Mouse (Mus musculus) lung, postnatal 25 days (tissue): ENCODE data around the gene Kcne4.

Experiments used
- DNase-seq: peaks from one replicate; pipeline ENCODE4 v3.0.0; 2022; ENCODE audit warnings: low spot score

Kcne4 gene

DNA sequence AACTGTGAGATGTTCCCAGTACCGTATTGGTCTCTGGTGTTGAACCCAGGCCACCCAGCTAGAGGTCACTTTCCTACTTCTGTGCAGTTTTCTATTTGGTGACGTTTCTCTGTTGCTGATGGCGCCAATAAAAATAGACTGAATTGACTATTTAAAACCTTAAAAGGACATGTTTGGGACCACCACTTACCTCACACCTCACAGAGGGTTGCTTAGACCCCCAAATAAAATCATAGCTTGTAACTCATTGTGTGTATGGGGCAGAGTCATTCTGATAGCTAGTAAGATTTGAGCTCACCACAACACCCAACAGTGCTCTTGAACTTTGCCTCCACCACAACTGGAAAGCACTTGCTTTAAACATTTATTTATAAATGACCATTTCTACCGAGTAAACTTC, 43.0 kb downstream of the Kcne4 start:
- DNase-seq = no peak

DNA sequence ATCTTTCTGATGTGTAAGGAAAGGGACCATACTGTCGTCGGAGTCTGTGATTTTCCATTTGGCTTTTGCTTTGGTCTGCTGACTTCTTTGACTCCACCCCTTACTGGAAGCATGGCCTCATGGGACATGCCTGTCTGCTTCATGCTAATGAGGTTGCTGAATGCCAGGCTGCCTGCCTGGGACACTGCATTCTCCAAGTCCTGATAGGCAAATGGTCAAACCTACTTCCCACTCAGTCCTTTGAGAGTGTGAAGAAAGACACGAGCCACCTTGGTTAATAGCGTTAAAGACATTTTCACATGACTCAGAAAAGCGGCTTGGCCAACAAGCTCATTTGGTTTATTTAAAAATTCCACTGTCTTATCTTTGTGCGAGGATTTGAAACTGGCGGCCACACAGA, 43.5 kb downstream of the Kcne4 start:
- peak; percentile 62 for DNase-seq

DNA sequence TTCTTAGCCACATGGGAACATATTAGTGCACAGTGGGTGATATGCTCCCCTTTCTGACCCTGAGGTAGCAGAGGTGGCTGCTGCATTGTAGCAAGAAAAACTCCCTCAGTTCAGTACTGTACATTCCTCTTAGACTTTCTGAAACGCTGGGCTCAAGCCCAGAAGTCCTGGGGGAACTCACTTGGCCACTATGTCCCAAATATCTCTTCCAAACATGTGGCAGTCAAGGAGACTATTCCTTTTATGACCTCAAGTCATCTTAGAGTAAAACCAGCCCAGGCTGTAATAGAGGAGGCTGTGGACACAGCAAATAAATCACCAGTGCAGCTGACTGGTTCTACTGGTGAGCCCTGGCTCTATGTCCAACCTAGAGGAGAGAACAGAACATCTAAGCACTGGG, 45.7 kb downstream of the Kcne4 start:
- DNase-seq = no peak

DNA sequence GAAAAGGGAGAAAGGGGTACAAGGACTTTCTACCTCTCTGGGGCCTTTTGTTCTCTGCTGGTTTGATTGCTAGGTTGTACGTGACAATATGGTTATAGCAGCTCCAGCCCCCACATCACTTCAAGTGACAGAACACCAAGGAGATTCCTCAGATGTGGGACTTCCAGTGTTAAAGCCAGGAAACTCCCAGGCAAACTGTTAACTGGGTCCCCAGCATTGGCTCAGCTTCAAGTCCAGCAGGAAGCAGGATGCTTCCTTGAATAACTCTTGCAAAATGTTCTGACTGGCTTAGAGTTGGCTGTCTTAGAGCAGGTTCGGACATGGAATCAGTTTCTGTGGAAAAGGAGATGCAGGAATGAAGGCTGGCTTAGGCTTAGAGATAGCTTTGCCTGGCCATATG, 47.3 kb downstream of the Kcne4 start:
- peak; percentile 23 for DNase-seq

DNA sequence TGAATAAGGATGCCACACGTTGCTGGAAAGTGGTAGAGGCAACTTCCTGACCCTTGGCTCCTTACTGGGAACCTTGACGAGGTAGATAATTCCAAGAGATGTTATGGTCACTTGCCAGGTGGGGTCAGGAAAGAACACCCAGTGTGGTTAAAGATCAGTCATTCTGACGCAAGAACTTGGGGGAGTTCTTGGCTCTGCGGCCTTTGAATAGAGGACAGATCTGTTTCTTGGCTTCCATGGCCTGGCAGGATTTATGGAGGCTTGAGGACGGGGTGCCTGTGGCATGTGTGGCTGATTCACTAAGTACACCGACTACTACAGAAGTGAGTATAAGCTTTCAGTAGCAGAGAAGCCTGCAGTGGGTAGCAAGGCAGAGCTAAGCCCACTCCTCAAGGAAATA, 47.8 kb downstream of the Kcne4 start:
- DNase-seq = peak; percentile 36

DNA sequence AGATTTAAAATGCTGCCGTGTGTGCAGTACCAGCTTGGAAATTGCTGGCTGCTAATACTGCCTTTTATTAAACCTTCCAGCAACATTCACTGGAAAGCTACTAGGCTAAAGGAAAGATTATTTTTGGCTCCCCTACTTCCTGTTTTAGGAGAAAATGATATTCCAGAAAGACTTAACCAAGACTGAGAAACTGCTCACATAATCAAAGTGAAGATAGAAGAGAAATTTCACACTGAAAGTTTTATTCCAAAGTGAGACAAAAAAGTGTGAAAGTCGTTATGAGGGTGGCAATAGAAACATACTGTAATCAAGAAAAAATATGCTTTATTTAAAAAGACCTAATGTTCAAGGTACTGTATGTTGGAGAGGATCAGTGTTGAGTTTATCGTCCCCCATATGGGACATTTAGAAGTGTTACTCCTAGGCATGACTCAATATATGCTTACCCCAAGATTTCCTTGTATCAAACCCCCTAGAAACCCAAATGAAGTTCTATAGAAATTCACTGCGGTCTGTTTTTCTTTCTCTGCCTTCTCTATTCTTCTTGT, 48.3 kb downstream of the Kcne4 start:
- no peak for DNase-seq

DNA sequence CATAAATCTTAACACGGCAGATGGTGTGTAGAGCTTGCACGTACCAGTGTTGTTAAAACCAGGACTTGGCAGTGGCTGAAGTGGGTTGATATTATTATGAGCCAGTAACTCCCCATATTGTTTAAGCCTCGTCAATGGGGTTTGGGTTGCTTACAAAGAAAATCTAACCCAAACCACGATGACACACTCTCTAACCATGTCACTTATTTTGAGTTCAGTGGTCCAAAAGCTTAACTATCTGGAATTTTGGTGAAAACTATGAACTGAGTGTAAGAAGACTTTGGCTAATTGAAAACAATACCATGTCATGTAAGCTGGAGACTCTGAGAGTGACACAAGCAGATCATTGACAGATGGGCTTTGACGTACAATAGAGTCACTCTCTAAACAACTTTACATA, 49.4 kb downstream of the Kcne4 start:
- DNase-seq = no peak

DNA sequence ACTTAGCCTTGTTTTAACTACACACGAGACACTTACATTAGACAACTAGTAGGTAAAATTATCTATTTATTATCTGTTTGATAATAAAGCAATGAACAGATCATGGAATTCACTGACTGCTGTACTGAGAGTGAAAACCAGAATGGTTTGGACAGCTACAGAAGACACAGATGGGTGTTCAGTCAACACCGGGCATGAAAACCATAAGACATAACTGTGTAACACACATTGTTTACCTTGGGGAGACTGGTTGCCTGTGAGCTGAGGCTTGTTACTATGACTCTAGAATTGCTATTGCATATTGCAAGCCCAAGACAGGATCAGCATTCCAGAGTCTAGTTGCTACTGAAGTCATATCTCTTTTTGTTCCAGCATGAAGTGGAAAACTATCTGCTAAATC, 49.9 kb downstream of the Kcne4 start:
- DNase-seq = no peak
